Mouse (Mus musculus): ENCODE data around the gene 4930451I11Rik.

The 4930451I11Rik gene

GRCm38 (mm10) chr7:126833294-126833693 lies 1.9 kb upstream of the 4930451I11Rik start:
- no peak for DNase-seq (ENCODE audit: low read depth, low spot score)

GRCm38 (mm10) chr7:126832036-126832598 lies 678 bp upstream of the 4930451I11Rik start:
- peak; percentile 64 for DNase-seq (ENCODE audit: low read depth, low spot score)

GRCm38 (mm10) chr7:126825952-126826351 lies 5.5 kb downstream of the 4930451I11Rik start:
- no peak for DNase-seq (ENCODE audit: low read depth, low spot score)

- no peak for DNase-seq (ENCODE audit: low read depth, low spot score)
Observed at GRCm38 (mm10) chr7:126825403-126825802, 6.0 kb downstream of the 4930451I11Rik start.

GRCm38 (mm10) chr7:126823940-126824339 lies 7.5 kb downstream of the 4930451I11Rik start:
- DNase-seq (ENCODE audit: low read depth, low spot score), result no peak

- DNase-seq (ENCODE audit: low read depth, low spot score), result no peak
Observed at GRCm38 (mm10) chr7:126823202-126823711, 8.2 kb downstream of the 4930451I11Rik start.

GRCm38 (mm10) chr7:126822741-126823140 lies 8.7 kb downstream of the 4930451I11Rik start:
- no peak for DNase-seq (ENCODE audit: low read depth, low spot score)

- peak; percentile 68 for DNase-seq (ENCODE audit: low read depth, low spot score)
Observed at GRCm38 (mm10) chr7:126821835-126822511, 9.5 kb downstream of the 4930451I11Rik start.

- DNase-seq (ENCODE audit: low read depth, low spot score), result no peak
Observed at GRCm38 (mm10) chr7:126818818-126819217, 12.6 kb downstream of the 4930451I11Rik start.

- no peak for DNase-seq (ENCODE audit: low read depth, low spot score)
Observed at GRCm38 (mm10) chr7:126817595-126817994, 13.8 kb downstream of the 4930451I11Rik start.

GRCm38 (mm10) chr7:126816494-126816893 lies 14.9 kb downstream of the 4930451I11Rik start:
- no peak for DNase-seq (ENCODE audit: low read depth, low spot score)

- no peak for DNase-seq (ENCODE audit: low read depth, low spot score)
Observed at GRCm38 (mm10) chr7:126815726-126816222, 15.7 kb downstream of the 4930451I11Rik start.

GRCm38 (mm10) chr7:126809723-126810369 lies 21.6 kb downstream of the 4930451I11Rik start:
- DNase-seq (ENCODE audit: low read depth, low spot score), result no peak

- DNase-seq (ENCODE audit: low read depth, low spot score), result peak; percentile 72
Observed at GRCm38 (mm10) chr7:126808703-126809455, 22.6 kb downstream of the 4930451I11Rik start.

- no peak for DNase-seq (ENCODE audit: low read depth, low spot score)
Observed at GRCm38 (mm10) chr7:126807405-126807804, 24.0 kb downstream of the 4930451I11Rik start.

GRCm38 (mm10) chr7:126806956-126807355 lies 24.5 kb downstream of the 4930451I11Rik start:
- DNase-seq (ENCODE audit: low read depth, low spot score), result no peak

GRCm38 (mm10) chr7:126803751-126804150 lies 27.7 kb downstream of the 4930451I11Rik start:
- no peak for DNase-seq (ENCODE audit: low read depth, low spot score)

- no peak for DNase-seq (ENCODE audit: low read depth, low spot score)
Observed at GRCm38 (mm10) chr7:126803181-126803580, 28.3 kb downstream of the 4930451I11Rik start.

- no peak for DNase-seq (ENCODE audit: low read depth, low spot score)
Observed at GRCm38 (mm10) chr7:126802134-126802889, 29.1 kb downstream of the 4930451I11Rik start.

- no peak for DNase-seq (ENCODE audit: low read depth, low spot score)
Observed at GRCm38 (mm10) chr7:126801057-126801422, 30.4 kb downstream of the 4930451I11Rik start.

Data from embryo, embryonic 11.5 days (tissue).